Mouse (Mus musculus) G1E (cell line): Measurements from ENCODE around the gene Qsox1.

Experiments
- CTCF ChIP-seq: IDR thresholded peaks from 2 replicates; pipeline ENCODE4 v1.5.1; 2012; ENCODE audit warnings: low read depth, low read length, inconsistent platforms, mixed read lengths
- GATA1 ChIP-seq: IDR thresholded peaks from 2 replicates; pipeline ENCODE4 v1.6.1; 2012; ENCODE audit warnings: borderline replicate concordance, low read length, inconsistent platforms, mixed read lengths
- GATA2 ChIP-seq: IDR thresholded peaks from 2 replicates; pipeline ENCODE4 v1.6.1; 2012; ENCODE audit warnings: low read depth, low read length, inconsistent platforms, borderline replicate concordance

GRCm38 (mm10) chr1:155747011-155747410, 65.7 kb downstream of the Qsox1 start:
- no peak for TF ChIP-seq CTCF
- no peak for TF ChIP-seq GATA1
- TF ChIP-seq GATA2 = no peak
